18 mouse cellular contexts compared by ENCODE assay signal in the genomic region with DNA sequence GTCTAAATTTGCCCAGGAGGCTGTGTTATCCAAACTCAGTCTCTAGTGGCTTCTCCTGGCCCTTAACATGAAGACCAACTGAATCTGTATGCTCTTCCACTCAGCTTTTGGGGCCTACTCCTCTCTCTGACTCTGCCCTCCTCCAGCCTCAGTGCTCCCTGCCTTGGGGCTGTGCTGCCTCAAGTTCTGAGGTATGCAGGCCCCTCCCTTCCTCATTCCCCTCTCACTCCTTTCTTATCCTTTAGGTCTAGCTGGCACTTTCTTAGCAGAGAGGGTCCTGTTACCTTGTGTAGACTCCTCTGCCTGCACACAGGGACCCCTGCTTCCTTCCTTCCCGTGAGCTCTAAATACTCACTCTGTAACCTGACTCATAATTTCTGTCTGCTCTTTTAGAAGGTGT. TPM values are rescaled to one million over a fixed set of nuclear protein-coding genes. Genes with fewer than 3 reads are reported as not detected.
DNase-seq lines count a peak whose midpoint lies in the region; ATAC-seq and TF ChIP-seq lines count a peak whose summit lies in the region.
"Had no signal": no experiment of that assay in that cellular context is flagged by ENCODE, and none has a peak within 500 bp of the region (broad histone marks: within the 10 kb centered on the region; RNA-seq: fewer than 3 reads in every experiment).

No protein-coding gene starts in this region.

- no peak for TF ChIP-seq CTCF in thymus, adult 2 months (IDR thresholded peaks at IDR 0.05; ENCODE audit: borderline replicate concordance, control insufficient read depth, extremely low read depth, insufficient read depth, low read length, poor library complexity)

- no peaks in the 10 kb centered on the region for H3K9me3 ChIP-seq in forebrain, embryonic 15.5 days
- no peaks in the 10 kb centered on the region for H3K9me3 ChIP-seq in limb, embryonic 13.5 days
- no peaks in the 10 kb centered on the region for H3K9me3 ChIP-seq in midbrain, embryonic 16.5 days (replicated peaks; ENCODE audit: control insufficient read depth, low read length, poor library complexity, severe bottlenecking)
- H3K9me3 ChIP-seq: heart, embryonic 15.5 days; kidney, embryonic 15.5 days had no signal

- TF ChIP-seq POLR2A in thymus, adult 2 months (IDR thresholded peaks at IDR 0.05; ENCODE audit: control insufficient read depth, extremely low read depth, insufficient read depth, low read length, poor library complexity), result no peak

- DNase-seq in thymus, adult 2 months, result no peak
- DNase-seq in thymus, postnatal 0 days (ENCODE audit: low spot score), result no peak
- DNase-seq in lung, postnatal 25 days (ENCODE audit: low spot score), result no peak
- DNase-seq in cerebellum, postnatal 25 days, result no peak
- DNase-seq: adrenal gland, postnatal 14 days; cerebellum, adult 9-11 months; layer of hippocampus, postnatal 36 days; lung, embryonic 14.5 days; spleen, adult 18-20 months had no signal

- no peak for ATAC-seq in forebrain, embryonic 15.5 days (replicated peaks)
- ATAC-seq in limb, embryonic 13.5 days (ENCODE audit: low FRiP score, low read depth), result peak; percentile 49; the same call in 1 of the 2 replicates
- no peak for ATAC-seq in midbrain, embryonic 16.5 days
- ATAC-seq: CD4-positive, CD25-positive, alpha-beta regulatory T cell, adult 4 months; inflammation-experienced regulatory T-cells, adult 6 months had no signal

- peak overlapping the region; percentile 55 for H3K27ac ChIP-seq in thymus, adult 2 months (ENCODE audit: control insufficient read depth, insufficient read depth, low read length)
- 0 out of 2 replicates have a peak overlapping the region, but pooled peaks have one; percentile 11 for H3K27ac ChIP-seq in forebrain, embryonic 15.5 days (replicated peaks)
- H3K27ac ChIP-seq in limb, embryonic 13.5 days, result peak overlapping the region; percentile 79
- 0 out of 2 replicates have a peak overlapping the region, but pooled peaks have one; percentile 5 for H3K27ac ChIP-seq in midbrain, embryonic 16.5 days (ENCODE audit: low read length)
- H3K27ac ChIP-seq: heart, embryonic 15.5 days; kidney, embryonic 15.5 days had no signal

- no peak overlapping the region for H3K4me3 ChIP-seq in thymus, adult 2 months (ENCODE audit: control insufficient read depth, insufficient read depth, low read length)
- H3K4me3 ChIP-seq in forebrain, embryonic 15.5 days, result no peak overlapping the region
- H3K4me3 ChIP-seq in limb, embryonic 13.5 days, result no peak overlapping the region
- H3K4me3 ChIP-seq in midbrain, embryonic 16.5 days (ENCODE audit: low read depth, low read length), result no peak overlapping the region
- H3K4me3 ChIP-seq: erythroblast, embryonic 14.5 days; heart, embryonic 15.5 days; kidney, embryonic 15.5 days; myocyte had no signal

- peaks cover 6% of the 10 kb centered on the region for H3K36me3 ChIP-seq in thymus, adult 2 months (ENCODE audit: control insufficient read depth, insufficient read depth, low read length)
- H3K36me3 ChIP-seq in forebrain, embryonic 15.5 days, result peaks cover 5% of the 10 kb centered on the region
- H3K36me3 ChIP-seq in limb, embryonic 13.5 days, result peaks cover 10% of the 10 kb centered on the region
- H3K36me3 ChIP-seq in midbrain, embryonic 16.5 days (ENCODE audit: control insufficient read depth, insufficient read depth, low read length), result peaks cover 4% of the 10 kb centered on the region

- 56% methylated on average over 1 of the region's 1 CpGs for WGBS in thymus, adult 2 months
- WGBS in forebrain, embryonic 15.5 days, result 60% methylated on average over 1 of the region's 1 CpGs
- 3% methylated on average over 1 of the region's 1 CpGs for WGBS in limb, embryonic 13.5 days
- WGBS in midbrain, embryonic 16.5 days, result 38% methylated on average over 1 of the region's 1 CpGs

- no peak overlapping the region for H3K4me2 ChIP-seq in forebrain, embryonic 15.5 days (replicated peaks)
- H3K4me2 ChIP-seq in limb, embryonic 13.5 days (replicated peaks), result no peak overlapping the region
- H3K4me2 ChIP-seq in midbrain, embryonic 16.5 days (ENCODE audit: low read length), result no peak overlapping the region
- H3K4me2 ChIP-seq: heart, embryonic 15.5 days; kidney, embryonic 15.5 days; lung, embryonic 14.5 days had no signal

- no peaks in the 10 kb centered on the region for H3K27me3 ChIP-seq in thymus, adult 2 months (ENCODE audit: control insufficient read depth, insufficient read depth, low read length)
- H3K27me3 ChIP-seq in forebrain, embryonic 15.5 days, result no peaks in the 10 kb centered on the region
- no peaks in the 10 kb centered on the region for H3K27me3 ChIP-seq in limb, embryonic 13.5 days
- H3K27me3 ChIP-seq in midbrain, embryonic 16.5 days (ENCODE audit: control insufficient read depth, insufficient read depth, low read depth, low read length), result no peaks in the 10 kb centered on the region
- H3K27me3 ChIP-seq: heart, embryonic 15.5 days; kidney, embryonic 15.5 days had no signal

- H3K9ac ChIP-seq in forebrain, embryonic 15.5 days (replicated peaks), result no peak overlapping the region
- H3K9ac ChIP-seq in limb, embryonic 13.5 days, result no peak overlapping the region
- H3K9ac ChIP-seq in midbrain, embryonic 16.5 days (ENCODE audit: low read depth, low read length), result no peak overlapping the region
- H3K9ac ChIP-seq: heart, embryonic 15.5 days; kidney, embryonic 15.5 days; lung, embryonic 14.5 days had no signal

- peaks cover 32% of the 10 kb centered on the region for H3K4me1 ChIP-seq in thymus, adult 2 months (replicated peaks; ENCODE audit: control insufficient read depth, insufficient read depth, low read length)
- peaks cover 17% of the 10 kb centered on the region for H3K4me1 ChIP-seq in forebrain, embryonic 15.5 days
- peaks cover 67% of the 10 kb centered on the region for H3K4me1 ChIP-seq in limb, embryonic 13.5 days
- H3K4me1 ChIP-seq in midbrain, embryonic 16.5 days (ENCODE audit: control insufficient read depth, insufficient read depth, low read length), result peaks cover 22% of the 10 kb centered on the region

RNA-seq across cellular contexts. Expression of gene Ankrd40, which starts 16.7 kb away (rescaled TPM):
- 117 and 120 TPM in 2 replicates for polyA plus RNA-seq in thymus, adult 2 months (2012; rRNA removed)
- 16.2 and 20.0 TPM in 2 replicates for polyA plus RNA-seq in thymus, postnatal 0 days (2015; fragmentation: Nextera tagmentation; extraction: Ambion mirVana)
- 15.9 and 17.2 TPM in 2 replicates for polyA plus RNA-seq in forebrain, embryonic 15.5 days (2015; fragmentation: Nextera tagmentation; extraction: Ambion mirVana)
- polyA plus RNA-seq in limb, embryonic 13.5 days (2015; fragmentation: Nextera tagmentation; extraction: Ambion mirVana), result 17.0 and 18.8 TPM in 2 replicates
- polyA plus RNA-seq in midbrain, embryonic 16.5 days (2015; fragmentation: Nextera tagmentation; extraction: Ambion mirVana), result 8.5 and 10.2 TPM in 2 replicates

RNA-seq across cellular contexts. Expression of gene Luc7l3, which starts 22.7 kb away (rescaled TPM):
- polyA plus RNA-seq in thymus, adult 2 months (2012; rRNA removed), result 20.7 and 26.4 TPM in 2 replicates
- 124 and 132 TPM in 2 replicates for polyA plus RNA-seq in thymus, postnatal 0 days (2015; fragmentation: Nextera tagmentation; extraction: Ambion mirVana)
- polyA plus RNA-seq in forebrain, embryonic 15.5 days (2015; fragmentation: Nextera tagmentation; extraction: Ambion mirVana), result 153 and 156 TPM in 2 replicates
- 133 and 145 TPM in 2 replicates for polyA plus RNA-seq in limb, embryonic 13.5 days (2015; fragmentation: Nextera tagmentation; extraction: Ambion mirVana)
- polyA plus RNA-seq in midbrain, embryonic 16.5 days (2015; fragmentation: Nextera tagmentation; extraction: Ambion mirVana), result 142 and 159 TPM in 2 replicates

RNA-seq across cellular contexts. Expression of gene Abcc3, which starts 48.3 kb away (rescaled TPM):
- polyA plus RNA-seq in thymus, adult 2 months (2012; rRNA removed), result 21.5 and 28.4 TPM in 2 replicates
- 2.6 and 2.8 TPM in 2 replicates for polyA plus RNA-seq in thymus, postnatal 0 days (2015; fragmentation: Nextera tagmentation; extraction: Ambion mirVana)
- 0.60 and 0.66 TPM in 2 replicates for polyA plus RNA-seq in forebrain, embryonic 15.5 days (2015; fragmentation: Nextera tagmentation; extraction: Ambion mirVana)
- polyA plus RNA-seq in limb, embryonic 13.5 days (2015; fragmentation: Nextera tagmentation; extraction: Ambion mirVana), result 0.59 and 1.1 TPM in 2 replicates
- 0.57 and 0.92 TPM in 2 replicates for polyA plus RNA-seq in midbrain, embryonic 16.5 days (2015; fragmentation: Nextera tagmentation; extraction: Ambion mirVana)
- polyA plus RNA-seq: myocyte had no signal

Comparison
In these comparisons a context has a peak if more than half of its experiments do, and no peak if none do; other contexts are left out.
1. H3K27ac ChIP-seq: peak in every context shown above with its lines; median percentile 79 in limb, embryonic 13.5 days; 55 in thymus, adult 2 months; 11 in forebrain, embryonic 15.5 days; 5 in midbrain, embryonic 16.5 days.